Mouse (Mus musculus) gastrocnemius, adult 8-10 months (tissue): ENCODE measurements around the gene Icam4. TPM values are rescaled to one million over a fixed set of nuclear protein-coding genes. Genes with fewer than 3 reads are reported as not detected.

Experiments
- DNase-seq, 2 experiments: peaks; one replicate each; pipeline ENCODE4 v3.0.0; 2022; ENCODE audit warnings: low spot score in 2 of 2
- total RNA-seq, 4 experiments: library from RNA; stranded (reverse); gene quantifications; 2 replicates each; pipeline ENCODE4 v1.2.4; 2022

Gene Icam4
- total RNA-seq, 4 experiments from 2014 or later: 1.3 to 2.7 (median 1.8) TPM

- DNase-seq: peak in 1 of 2 experiments; percentile 40
Measured at GRCm38 (mm10) chr9:21011846-21012312, 17.3 kb upstream of the Icam4 start.

GRCm38 (mm10) chr9:21012368-21012767, 16.8 kb upstream of the Icam4 start:
- DNase-seq: no peak

- peak in 1 of 2 experiments; percentile 32 for DNase-seq
Measured at GRCm38 (mm10) chr9:21014691-21015570, 14.2 kb upstream of the Icam4 start.

GRCm38 (mm10) chr9:21015571-21016130, 13.5 kb upstream of the Icam4 start, which contains the start of gene Icam1:
Gene Icam1 (plus strand): TSS chr9:21015985.
- DNase-seq: peak in 1 of 2 experiments; percentile 45

- no peak for DNase-seq
Measured at GRCm38 (mm10) chr9:21016331-21017176, 12.6 kb upstream of the Icam4 start.

GRCm38 (mm10) chr9:21017177-21017575, 12.0 kb upstream of the Icam4 start:
- no peak for DNase-seq

- DNase-seq: no peak
Measured at GRCm38 (mm10) chr9:21018600-21018999, 10.6 kb upstream of the Icam4 start.

- no peak for DNase-seq
Measured at GRCm38 (mm10) chr9:21021363-21021762, 7.8 kb upstream of the Icam4 start.

- no peak for DNase-seq
Measured at GRCm38 (mm10) chr9:21022288-21022687, 6.9 kb upstream of the Icam4 start.

- no peak for DNase-seq
Measured at GRCm38 (mm10) chr9:21022726-21023125, 6.4 kb upstream of the Icam4 start.

- no peak for DNase-seq
Measured at GRCm38 (mm10) chr9:21025258-21025810, 3.8 kb upstream of the Icam4 start.

- no peak for DNase-seq
Measured at GRCm38 (mm10) chr9:21026849-21027248, 2.3 kb upstream of the Icam4 start.

GRCm38 (mm10) chr9:21027774-21028290, 1.3 kb upstream of the Icam4 start:
- no peak for DNase-seq

GRCm38 (mm10) chr9:21028560-21029110, 538 bp upstream of the Icam4 start:
- no peak for DNase-seq

- no peak for DNase-seq
Measured at GRCm38 (mm10) chr9:21030055-21030600, 955 bp downstream of the Icam4 start.

- DNase-seq: peak; percentile 82 to 83
Measured at GRCm38 (mm10) chr9:21030781-21031250, 1.6 kb downstream of the Icam4 start.

- DNase-seq: peak in 1 of 2 experiments; percentile 65
Measured at GRCm38 (mm10) chr9:21031251-21031895, 2.2 kb downstream of the Icam4 start.

- no peak for DNase-seq
Measured at GRCm38 (mm10) chr9:21031896-21032351, 2.8 kb downstream of the Icam4 start, which contains the start of gene Icam5. Gene Icam5 (plus strand): TSS chr9:21032073.

GRCm38 (mm10) chr9:21032491-21032890, 3.3 kb downstream of the Icam4 start:
- no peak for DNase-seq

- peak; percentile 80 to 82 for DNase-seq
Measured at GRCm38 (mm10) chr9:21033136-21033535, 4.0 kb downstream of the Icam4 start.
